Mouse (Mus musculus) heart, adult 2 months (tissue): ENCODE measurements around the gene Zc3hav1.

Source experiments
- CTCF ChIP-seq: fragments of 200-600 bp; IDR thresholded peaks from 2 replicates; pipeline ENCODE4 v1.8.1; 2022; ENCODE audit warnings: antibody characterized with exemption, mild to moderate bottlenecking, moderate library complexity
- EP300 ChIP-seq: fragments of 200-500 bp; IDR thresholded peaks from 2 replicates; pipeline ENCODE4 v1.6.1; 2011; ENCODE audit warnings: low read depth, low read length, control low read depth; ENCODE audit not compliant: insufficient read depth
- POLR2A ChIP-seq: fragments of 200-500 bp; IDR thresholded peaks from 2 replicates; pipeline ENCODE4 v1.6.1; 2011; ENCODE audit warnings: mild to moderate bottlenecking, low read depth, low read length, control low read depth; ENCODE audit not compliant: insufficient read depth

DNA sequence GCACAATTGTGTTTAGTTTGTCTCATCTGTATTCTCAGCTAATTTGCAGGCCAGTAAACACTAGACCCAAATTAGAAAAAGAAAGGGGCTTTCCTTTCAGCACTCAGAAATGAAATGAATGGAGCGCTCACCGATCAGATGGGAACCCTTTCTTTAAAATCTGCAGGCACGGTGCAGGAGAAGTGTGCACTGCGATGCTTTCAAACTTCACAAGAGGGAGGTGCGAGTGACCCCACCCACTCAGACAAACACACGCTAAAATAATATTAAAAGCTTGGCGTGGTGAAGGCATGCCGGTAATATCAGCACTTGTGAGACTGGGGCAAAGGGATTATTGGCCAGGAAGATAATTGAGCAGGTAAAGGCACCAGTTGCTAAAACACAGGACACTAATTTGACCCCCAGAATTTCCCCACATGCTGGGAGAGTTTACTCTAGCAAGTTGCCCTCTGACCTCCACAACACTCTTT is 986 bp upstream of the Zc3hav1 start:
- TF ChIP-seq CTCF (no peak), EP300 (no peak), POLR2A (no peak)
